Mouse (Mus musculus): ENCODE data around the gene Adgre5.

DNA sequence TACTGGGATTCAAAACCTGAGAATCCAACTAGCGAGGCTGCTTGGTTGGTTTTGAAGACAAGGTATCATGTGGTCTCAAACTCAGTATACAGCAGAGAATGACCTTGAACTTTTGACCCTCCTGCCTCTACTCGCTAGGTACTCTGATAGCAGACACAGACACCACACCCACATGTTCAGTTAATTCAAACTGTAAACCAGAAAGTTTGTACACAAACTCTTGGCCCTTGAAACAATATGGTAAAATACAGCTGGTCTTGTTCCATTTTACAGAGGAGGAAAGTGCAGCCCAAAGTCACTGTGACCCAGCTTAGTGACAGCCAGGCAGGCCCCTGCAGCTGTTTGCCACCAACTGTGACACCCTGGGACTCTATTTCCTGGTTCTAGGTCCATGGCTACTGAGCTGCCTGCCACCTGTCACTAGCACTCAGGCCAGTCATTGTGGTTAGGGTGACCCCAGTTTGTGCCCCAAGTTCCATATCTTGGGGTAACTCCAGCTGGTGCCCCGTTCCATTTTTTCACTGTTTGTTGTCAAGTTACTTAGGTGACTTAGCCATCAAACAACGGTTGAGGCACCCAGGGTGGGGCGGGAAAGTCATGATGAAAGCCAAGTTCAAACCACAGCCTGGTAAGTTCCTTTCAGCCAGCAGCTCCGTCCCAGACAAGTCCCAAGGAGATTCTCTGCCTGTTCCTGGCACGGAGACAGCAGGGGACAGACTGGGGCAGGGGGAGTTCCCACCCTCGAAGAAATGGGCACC lies 1.2 kb downstream of the Adgre5 start:
- no peak for TF ChIP-seq POLR2A (IDR thresholded peaks at IDR 0.05; ENCODE audit: borderline replicate concordance, extremely low read depth, insufficient read depth, insufficient read length, poor library complexity, severe bottlenecking)
- no peak for TF ChIP-seq CTCF (IDR thresholded peaks at IDR 0.05; ENCODE audit: borderline replicate concordance, extremely low read depth, insufficient read depth, insufficient read length)

Measured in brain, embryonic 14.5 days (tissue).